Mouse (Mus musculus): Measurements from ENCODE around the gene Olfr1449. TPM values are rescaled to one million over a fixed set of nuclear protein-coding genes. Genes with fewer than 3 reads are reported as not detected.
"Not testable (repeated sequence)": the region's sequence is repeated elsewhere in the genome, so short reads cannot be mapped to it uniquely, and the experiment has no call there.

Gene Olfr1449
- polyA plus RNA-seq, 2 experiments: not detected

- no peaks in the 10 kb centered on the region for H3K9me3 ChIP-seq (ENCODE audit: control insufficient read depth, low read length)
- no peak within 1 kb of the TSS for H3K27ac ChIP-seq
- DNase-seq (ENCODE audit: low read depth in 3 of 3, low spot score in 3 of 3): no peak
- H3K4me2 ChIP-seq (ENCODE audit: low read depth): no peak within 1 kb of the TSS
- no peaks in the 10 kb centered on the region for H3K4me1 ChIP-seq (replicated peaks; ENCODE audit: control insufficient read depth in 2 of 2, insufficient read depth in 2 of 2, low read length in 1 of 2)
- H3K9ac ChIP-seq (replicated peaks): no peak within 1 kb of the TSS
- no peak for TF ChIP-seq EP300 (IDR thresholded peaks at IDR 0.05; ENCODE audit: low read depth)
- no peak for TF ChIP-seq CTCF (IDR thresholded peaks at IDR 0.05; ENCODE audit: low read depth)
- H3K27me3 ChIP-seq (ENCODE audit: control insufficient read depth, insufficient read depth, low read length): no peaks in the 10 kb centered on the region
- no peaks in the 10 kb centered on the region for H3K36me3 ChIP-seq (replicated peaks; ENCODE audit: control insufficient read depth, insufficient read depth, low read depth)
- no peak for ATAC-seq (ENCODE audit: insufficient read depth)
- no peak within 1 kb of the TSS for H3K4me3 ChIP-seq (ENCODE audit: insufficient read depth in 1 of 2, low read depth in 2 of 2, low read length in 2 of 2)
- WGBS (ENCODE audit: insufficient replicate concordance): 64% methylated on average over 1 of the region's 1 CpGs
Measured at GRCm38 (mm10) chr19:12949958-12950357, 19.3 kb downstream of the Olfr1449 start, which contains the start of gene Olfr1450. Gene Olfr1450, plus strand, starts transcription at chr19:12950258.

GRCm38 (mm10) chr19:12970082-12970481 is 39.4 kb downstream of the Olfr1449 start:
- 63% methylated on average over 5 of the region's 5 CpGs for WGBS (ENCODE audit: insufficient replicate concordance)
- not testable (repeated sequence) for H3K9ac ChIP-seq (replicated peaks); H3K27ac ChIP-seq; H3K9me3 ChIP-seq (ENCODE audit: control insufficient read depth, low read length); DNase-seq (ENCODE audit: low read depth in 3 of 3, low spot score in 3 of 3); ATAC-seq (ENCODE audit: insufficient read depth); H3K36me3 ChIP-seq (replicated peaks; ENCODE audit: control insufficient read depth, insufficient read depth, low read depth); H3K4me1 ChIP-seq (replicated peaks; ENCODE audit: control insufficient read depth in 2 of 2, insufficient read depth in 2 of 2, low read length in 1 of 2); H3K27me3 ChIP-seq (ENCODE audit: control insufficient read depth, insufficient read depth, low read length); H3K4me2 ChIP-seq (ENCODE audit: low read depth); H3K4me3 ChIP-seq (ENCODE audit: insufficient read depth in 1 of 2, low read depth in 2 of 2, low read length in 2 of 2)

Other genes starting within 250 kb of the Olfr1449 start
- 1.8 and 2.0 TPM in 2 replicates for gene Keg1, start 235.1 kb upstream of the Olfr1449 start, polyA plus RNA-seq (2012; rRNA removed)
- gene Keg1, start 235.1 kb upstream of the Olfr1449 start, polyA plus RNA-seq (2014; fragmentation: Nextera tagmentation; extraction: Ambion mirVana): 2.7 and 4.6 TPM in 2 replicates
- gene Cntf, start 165.2 kb upstream of the Olfr1449 start, polyA plus RNA-seq (2012; rRNA removed): 0.94 and 1.8 TPM in 2 replicates
- gene Cntf, start 165.2 kb upstream of the Olfr1449 start, polyA plus RNA-seq (2014; fragmentation: Nextera tagmentation; extraction: Ambion mirVana): 0.35 and 0.72 TPM in 2 replicates
- 9.7 and 13.5 TPM in 2 replicates for gene Zfp91, start 134.7 kb upstream of the Olfr1449 start, polyA plus RNA-seq (2012; rRNA removed)
- 4.8 and 5.2 TPM in 2 replicates for gene Zfp91, start 134.7 kb upstream of the Olfr1449 start, polyA plus RNA-seq (2014; fragmentation: Nextera tagmentation; extraction: Ambion mirVana)
- gene Lpxn, start 134.6 kb upstream of the Olfr1449 start, polyA plus RNA-seq (2012; rRNA removed): 1.3 and 1.5 TPM in 2 replicates
- gene Lpxn, start 134.6 kb upstream of the Olfr1449 start, polyA plus RNA-seq (2014; fragmentation: Nextera tagmentation; extraction: Ambion mirVana): 2.2 and 2.7 TPM in 2 replicates
- gene Gm5244, start 84.2 kb upstream of the Olfr1449 start, polyA plus RNA-seq (2012; rRNA removed): not detected in 2 replicates
- gene Gm5244, start 84.2 kb upstream of the Olfr1449 start, polyA plus RNA-seq (2014; fragmentation: Nextera tagmentation; extraction: Ambion mirVana): not detected in 2 replicates
- gene Olfr1444, start 73.6 kb upstream of the Olfr1449 start, polyA plus RNA-seq (2012; rRNA removed): not detected in 2 replicates
- not detected in 2 replicates for gene Olfr1444, start 73.6 kb upstream of the Olfr1449 start, polyA plus RNA-seq (2014; fragmentation: Nextera tagmentation; extraction: Ambion mirVana)
- gene Olfr1445, start 47.0 kb upstream of the Olfr1449 start, polyA plus RNA-seq (2012; rRNA removed): not detected in 2 replicates
- not detected in 2 replicates for gene Olfr1445, start 47.0 kb upstream of the Olfr1449 start, polyA plus RNA-seq (2014; fragmentation: Nextera tagmentation; extraction: Ambion mirVana)
- gene Olfr1446, start 37.3 kb upstream of the Olfr1449 start, polyA plus RNA-seq (2012; rRNA removed): not detected in 2 replicates
- not detected in 2 replicates for gene Olfr1446, start 37.3 kb upstream of the Olfr1449 start, polyA plus RNA-seq (2014; fragmentation: Nextera tagmentation; extraction: Ambion mirVana)
- not detected in 2 replicates for gene Olfr1447, start 27.1 kb upstream of the Olfr1449 start, polyA plus RNA-seq (2012; rRNA removed)
- not detected in 2 replicates for gene Olfr1447, start 27.1 kb upstream of the Olfr1449 start, polyA plus RNA-seq (2014; fragmentation: Nextera tagmentation; extraction: Ambion mirVana)
- gene Olfr1448, start 6.4 kb upstream of the Olfr1449 start, polyA plus RNA-seq (2012; rRNA removed): not detected in 2 replicates
- not detected in 2 replicates for gene Olfr1448, start 6.4 kb upstream of the Olfr1449 start, polyA plus RNA-seq (2014; fragmentation: Nextera tagmentation; extraction: Ambion mirVana)
- not detected in 2 replicates for gene Olfr1450, start 19.4 kb downstream of the Olfr1449 start, polyA plus RNA-seq (2012; rRNA removed)
- not detected in 2 replicates for gene Olfr1450, start 19.4 kb downstream of the Olfr1449 start, polyA plus RNA-seq (2014; fragmentation: Nextera tagmentation; extraction: Ambion mirVana)
- not detected in 2 replicates for gene Olfr1451, start 64.2 kb downstream of the Olfr1449 start, polyA plus RNA-seq (2012; rRNA removed)
- not detected in 2 replicates for gene Olfr1451, start 64.2 kb downstream of the Olfr1449 start, polyA plus RNA-seq (2014; fragmentation: Nextera tagmentation; extraction: Ambion mirVana)
- not detected in 2 replicates for gene Olfr1453, start 97.5 kb downstream of the Olfr1449 start, polyA plus RNA-seq (2012; rRNA removed)
- not detected in 2 replicates for gene Olfr1453, start 97.5 kb downstream of the Olfr1449 start, polyA plus RNA-seq (2014; fragmentation: Nextera tagmentation; extraction: Ambion mirVana)
- not detected in 2 replicates for gene Olfr1454, start 129.8 kb downstream of the Olfr1449 start, polyA plus RNA-seq (2012; rRNA removed)
- not detected in 2 replicates for gene Olfr1454, start 129.8 kb downstream of the Olfr1449 start, polyA plus RNA-seq (2014; fragmentation: Nextera tagmentation; extraction: Ambion mirVana)
- not detected in 2 replicates for gene Olfr1457, start 167.1 kb downstream of the Olfr1449 start, polyA plus RNA-seq (2012; rRNA removed)
- not detected in 2 replicates for gene Olfr1457, start 167.1 kb downstream of the Olfr1449 start, polyA plus RNA-seq (2014; fragmentation: Nextera tagmentation; extraction: Ambion mirVana)
- not detected in 2 replicates for gene Olfr1458, start 175.9 kb downstream of the Olfr1449 start, polyA plus RNA-seq (2012; rRNA removed)
- not detected in 2 replicates for gene Olfr1458, start 175.9 kb downstream of the Olfr1449 start, polyA plus RNA-seq (2014; fragmentation: Nextera tagmentation; extraction: Ambion mirVana)
- gene Olfr1459, start 218.7 kb downstream of the Olfr1449 start, polyA plus RNA-seq (2012; rRNA removed): not detected in 2 replicates
- not detected in 2 replicates for gene Olfr1459, start 218.7 kb downstream of the Olfr1449 start, polyA plus RNA-seq (2014; fragmentation: Nextera tagmentation; extraction: Ambion mirVana)
- gene Olfr1461, start 232.2 kb downstream of the Olfr1449 start, polyA plus RNA-seq (2012; rRNA removed): not detected in 2 replicates
- gene Olfr1461, start 232.2 kb downstream of the Olfr1449 start, polyA plus RNA-seq (2014; fragmentation: Nextera tagmentation; extraction: Ambion mirVana): not detected in 2 replicates

All from liver, embryonic 14.5 days (tissue).